Mouse (Mus musculus) layer of hippocampus, adult 2 months (tissue): ENCODE data around the gene Dhdds. TPM values are rescaled to one million over a fixed set of nuclear protein-coding genes. Genes with fewer than 3 reads are reported as not detected.

Experiments used
- DNase-seq, 2 experiments: peaks; one replicate each; pipeline ENCODE4 v3.0.0; 2022; ENCODE audit warnings: low spot score in 2 of 2
- H3K27ac ChIP-seq: fragments of 200-600 bp; 2 replicates; pipeline ENCODE4 v1.8.1; 2022
- H3K4me3 ChIP-seq: fragments of 200-600 bp; 2 replicates; pipeline ENCODE4 v1.8.1; 2022; ENCODE audit warnings: mild to moderate bottlenecking
- CTCF ChIP-seq: fragments of 200-600 bp; conservative IDR thresholded peaks from 2 replicates; pipeline ENCODE4 v1.8.1; 2022; ENCODE audit warnings: antibody characterized with exemption, mild to moderate bottlenecking, moderate library complexity
- total RNA-seq, 2 experiments: library from RNA; stranded (reverse); gene quantifications; 2 replicates each; pipeline ENCODE4 v1.2.3; 2021

Gene Dhdds
- total RNA-seq, 2 experiments from 2014 or later: 61.7 to 62.9 TPM

DNA sequence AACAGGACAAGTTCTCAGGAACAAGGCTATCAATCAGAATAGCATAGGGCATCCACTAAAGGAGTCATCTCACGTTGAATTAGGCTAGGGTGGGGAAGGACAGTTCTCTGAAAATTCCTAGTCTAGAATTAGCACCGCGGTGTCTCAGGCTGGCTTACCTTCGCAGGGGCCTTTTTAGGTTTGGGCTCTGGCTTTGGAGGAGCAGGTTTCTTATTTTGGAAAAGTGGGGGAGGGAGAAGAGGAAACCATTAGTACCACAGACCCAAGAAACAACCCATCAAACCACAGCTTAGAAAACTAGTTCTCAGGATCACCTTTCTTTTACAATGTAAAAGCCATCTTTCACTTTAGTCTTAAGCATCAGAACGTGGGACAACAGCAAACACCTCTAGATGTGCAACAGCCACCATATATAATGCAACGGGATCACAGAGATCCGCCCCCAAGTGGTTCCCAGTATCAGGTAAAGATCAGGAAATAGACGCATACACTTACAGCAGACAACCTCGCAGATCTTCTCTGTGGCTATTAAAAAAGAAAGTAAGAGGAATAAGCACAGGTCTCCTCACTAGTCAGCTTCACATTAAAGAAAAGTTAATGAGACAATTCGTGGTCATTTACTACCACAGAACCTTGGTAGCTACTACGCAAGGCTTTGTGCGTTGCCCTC lies 34.3 kb downstream of the Dhdds start:
- DNase-seq: no peak
- peak overlapping the region; percentile 100 for H3K27ac ChIP-seq
- peak overlapping the region; percentile 79 for H3K4me3 ChIP-seq
- no peak for TF ChIP-seq CTCF

DNA sequence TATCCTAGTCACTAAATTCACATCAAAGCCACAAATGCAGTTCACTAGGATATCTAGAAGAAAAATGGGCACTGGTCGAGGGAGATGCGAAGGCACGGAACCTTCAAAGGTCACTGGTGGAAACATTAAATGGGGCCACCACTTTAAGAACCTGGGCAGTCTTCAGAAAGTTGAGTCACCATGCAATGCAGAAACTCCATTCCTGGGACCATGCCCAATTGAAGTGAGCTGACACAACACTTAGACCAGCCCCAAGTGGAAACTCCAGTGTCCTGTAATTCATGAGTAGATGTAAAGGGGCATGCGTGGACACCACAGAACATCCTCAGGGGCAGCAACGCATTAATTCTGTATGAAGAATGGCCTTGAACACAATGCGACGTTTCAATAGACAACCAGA lies 38.2 kb downstream of the Dhdds start:
- no peak overlapping the region for H3K4me3 ChIP-seq
- TF ChIP-seq CTCF: no peak
- H3K27ac ChIP-seq: no peak overlapping the region
- DNase-seq: no peak

DNA sequence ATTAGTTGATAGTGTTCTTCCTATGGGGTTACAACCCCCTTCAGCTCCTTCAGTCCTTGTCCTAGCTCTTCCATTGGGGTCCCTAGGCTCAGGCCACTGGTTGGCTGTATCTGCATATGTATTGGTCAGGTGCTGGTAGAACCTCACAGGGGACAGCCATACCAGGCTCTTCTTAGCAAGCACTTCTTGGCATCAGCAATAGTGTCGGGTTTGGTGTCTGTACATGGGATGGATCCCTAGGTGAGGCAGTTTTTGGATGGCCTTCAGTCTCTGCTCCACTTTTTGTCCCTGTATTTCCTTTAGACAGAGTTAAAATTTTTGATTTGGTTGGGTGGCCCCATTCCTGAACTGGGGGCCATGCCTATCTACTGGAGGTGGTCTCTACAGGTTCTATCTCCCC lies 41.8 kb downstream of the Dhdds start:
- H3K4me3 ChIP-seq: no peak overlapping the region
- DNase-seq: no peak
- TF ChIP-seq CTCF: no peak
- H3K27ac ChIP-seq: no peak overlapping the region

DNA sequence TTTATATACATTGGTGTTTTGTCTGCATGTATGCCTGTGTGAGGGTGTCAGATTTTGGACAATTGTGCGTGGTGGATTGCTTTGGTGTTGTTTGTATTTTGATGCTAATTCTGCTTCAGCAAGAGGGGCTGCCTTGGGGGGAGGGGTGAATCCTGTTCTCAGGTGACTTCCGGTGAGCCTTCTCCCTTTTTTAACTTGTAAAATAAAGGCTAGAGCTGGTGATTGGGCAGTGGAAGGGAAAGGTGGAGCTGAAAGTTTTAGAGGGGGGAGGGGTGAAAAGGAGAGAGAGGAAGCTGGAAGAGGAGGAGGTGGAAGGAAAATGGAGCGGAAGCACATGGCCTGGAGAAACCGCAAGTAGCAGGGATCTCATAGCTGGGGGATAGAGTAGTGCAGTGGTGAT lies 44.4 kb downstream of the Dhdds start:
- no peak overlapping the region for H3K4me3 ChIP-seq
- DNase-seq: no peak
- no peak for TF ChIP-seq CTCF
- H3K27ac ChIP-seq: no peak overlapping the region

DNA sequence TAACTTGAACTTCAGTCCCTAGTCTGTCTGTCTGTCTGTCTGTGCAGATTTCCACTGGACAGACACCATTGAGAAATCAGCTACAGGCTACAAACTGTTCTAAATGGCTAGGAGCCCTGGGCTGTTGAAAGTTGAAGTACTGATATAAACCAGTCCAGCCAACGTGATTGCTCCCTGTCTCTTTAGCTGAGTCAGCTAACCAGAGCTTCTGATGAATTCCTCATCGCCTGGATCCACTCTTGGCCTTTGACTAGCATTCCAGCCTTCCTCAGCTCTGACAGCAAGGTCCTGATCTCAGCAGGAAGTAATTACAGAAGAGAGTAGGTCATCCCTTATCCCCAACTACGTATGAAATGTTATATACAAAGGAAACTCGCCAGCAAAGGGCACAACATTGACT lies 54.0 kb downstream of the Dhdds start:
- Histone ChIP-seq H3K27ac (no peak overlapping the region), H3K4me3 (no peak overlapping the region)
- no peak for TF ChIP-seq CTCF
- no peak for DNase-seq

DNA sequence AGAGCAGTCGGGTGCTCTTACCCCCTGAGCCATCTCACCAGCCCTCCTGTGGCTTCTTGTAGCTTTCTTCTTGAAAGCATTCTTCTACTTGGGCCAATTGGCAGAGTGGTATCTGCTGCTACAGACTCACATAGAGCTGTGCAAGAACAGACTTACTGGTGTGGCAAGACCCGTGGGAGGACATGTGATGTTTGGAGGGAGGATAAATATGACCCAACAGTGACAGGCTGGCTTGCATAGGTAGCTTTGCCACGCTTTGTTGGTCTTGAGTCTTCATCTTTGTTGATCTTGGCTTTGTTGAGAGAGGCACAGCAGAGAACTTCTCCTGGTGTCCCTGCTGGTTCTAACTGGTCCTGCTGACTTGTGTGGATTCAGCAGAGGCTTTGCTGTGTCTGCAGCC lies 56.9 kb downstream of the Dhdds start:
- DNase-seq: no peak
- Histone ChIP-seq H3K4me3 (no peak overlapping the region), H3K27ac (no peak overlapping the region)
- TF ChIP-seq CTCF: no peak

DNA sequence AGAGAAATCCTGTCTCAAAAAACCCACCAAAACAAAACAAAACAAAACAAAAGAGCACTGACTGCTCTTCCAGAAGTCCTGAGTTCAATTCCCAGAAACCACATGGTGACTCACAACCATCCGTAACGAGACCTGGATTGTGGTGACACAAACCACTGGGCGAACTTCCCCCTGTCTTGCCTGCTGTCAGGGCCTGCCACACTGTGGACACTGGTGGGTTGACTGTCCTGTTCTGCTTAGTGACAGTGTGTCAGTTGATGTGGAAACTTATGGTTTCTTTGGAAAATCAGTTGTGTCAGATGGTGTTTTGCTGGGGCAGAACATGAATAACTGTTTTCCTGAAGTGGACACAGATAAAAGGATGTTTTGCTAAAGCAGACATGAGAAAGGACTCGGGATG lies 58.0 kb downstream of the Dhdds start:
- TF ChIP-seq CTCF: no peak

DNA sequence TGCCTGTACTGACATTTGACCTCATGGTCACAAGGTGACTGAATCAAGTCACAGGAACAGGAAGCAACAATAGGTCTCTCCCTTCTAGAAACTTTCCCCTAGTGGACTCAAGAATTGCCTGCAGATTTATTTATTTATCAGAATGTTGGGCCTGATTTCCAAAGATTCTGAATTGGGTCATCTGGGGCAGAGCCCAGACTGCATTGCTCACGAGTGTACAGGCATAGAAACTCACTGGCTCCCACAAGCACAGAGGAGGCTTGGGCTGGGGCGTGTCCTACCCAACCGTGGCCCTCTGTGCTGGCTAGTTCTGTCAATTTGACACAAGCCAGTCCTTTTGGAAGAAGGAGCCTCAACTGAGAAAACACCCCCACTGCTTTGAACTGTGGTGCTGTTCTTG lies 59.1 kb downstream of the Dhdds start:
- no peak for DNase-seq
- Histone ChIP-seq H3K27ac (no peak overlapping the region), H3K4me3 (no peak overlapping the region)
- TF ChIP-seq CTCF: no peak

More for the DNA sequence above, 58.0 kb downstream of the Dhdds start:
- DNase-seq: no peak
- Histone ChIP-seq H3K27ac (no peak overlapping the region), H3K4me3 (no peak overlapping the region)

DNA sequence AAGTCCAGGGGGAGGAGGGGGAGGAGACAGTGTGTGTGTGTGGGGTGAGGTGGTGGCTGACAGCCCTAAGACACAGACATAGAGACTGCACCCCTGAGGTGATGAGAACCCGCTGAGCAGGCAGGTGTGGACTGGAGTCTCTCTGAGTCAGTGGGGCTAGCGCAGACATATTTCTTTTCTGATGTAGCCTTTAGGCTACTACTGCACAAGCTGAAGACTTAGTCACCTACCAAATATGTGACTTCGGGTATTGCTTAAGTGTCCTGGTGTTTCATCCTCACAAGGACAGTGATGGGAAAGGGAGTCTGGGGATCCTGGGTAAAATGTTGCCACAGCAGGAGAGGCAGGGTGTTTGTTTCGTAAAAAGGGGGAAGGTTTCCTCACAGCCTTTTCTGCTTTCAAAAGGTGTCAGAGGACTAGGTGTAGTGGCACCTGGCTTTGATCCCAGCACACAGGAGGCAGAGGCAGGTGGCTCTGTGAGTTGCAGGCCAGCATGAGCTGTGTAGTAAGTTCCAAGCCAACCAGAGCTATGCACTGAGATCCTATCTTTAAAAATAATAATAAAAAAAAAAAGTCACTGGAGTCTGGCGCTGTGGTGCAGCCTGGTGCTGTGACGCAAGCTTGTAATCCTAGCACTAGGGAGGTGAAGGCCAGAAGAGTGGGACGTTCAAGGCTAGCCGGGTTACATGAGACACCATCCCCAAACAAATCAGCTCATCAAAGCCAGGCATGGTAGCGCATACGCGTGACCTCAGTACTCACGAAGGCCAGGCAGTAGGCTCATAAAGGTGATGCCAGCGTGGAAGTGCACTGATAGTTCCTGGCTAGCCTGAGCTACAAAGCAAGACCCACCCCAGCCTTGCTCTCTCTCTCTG lies 60.1 kb downstream of the Dhdds start:
- H3K4me3 ChIP-seq: no peak overlapping the region
- no peak for DNase-seq
- no peak for TF ChIP-seq CTCF
- H3K27ac ChIP-seq: no peak overlapping the region

DNA sequence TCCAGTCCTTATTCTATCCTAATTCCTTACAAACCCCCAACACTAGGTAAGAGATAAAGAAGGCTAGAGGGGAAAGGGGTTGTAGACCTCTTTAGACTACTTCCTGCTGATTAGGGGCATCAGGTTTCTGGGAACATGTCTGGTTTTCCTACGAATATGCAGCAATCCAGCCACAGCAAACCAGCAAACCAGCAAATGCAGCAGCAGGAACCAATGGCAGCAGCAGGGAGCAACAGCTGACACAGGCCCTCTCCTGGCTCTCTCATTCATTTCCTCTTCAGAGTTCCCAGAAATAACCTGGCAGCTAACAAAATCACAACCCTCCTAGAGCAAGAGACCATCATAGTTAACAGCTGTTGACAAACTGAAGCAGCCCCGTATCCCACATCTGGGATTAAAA lies 62.6 kb downstream of the Dhdds start:
- no peak overlapping the region for H3K4me3 ChIP-seq
- H3K27ac ChIP-seq: no peak overlapping the region
- DNase-seq: no peak
- TF ChIP-seq CTCF: no peak

DNA sequence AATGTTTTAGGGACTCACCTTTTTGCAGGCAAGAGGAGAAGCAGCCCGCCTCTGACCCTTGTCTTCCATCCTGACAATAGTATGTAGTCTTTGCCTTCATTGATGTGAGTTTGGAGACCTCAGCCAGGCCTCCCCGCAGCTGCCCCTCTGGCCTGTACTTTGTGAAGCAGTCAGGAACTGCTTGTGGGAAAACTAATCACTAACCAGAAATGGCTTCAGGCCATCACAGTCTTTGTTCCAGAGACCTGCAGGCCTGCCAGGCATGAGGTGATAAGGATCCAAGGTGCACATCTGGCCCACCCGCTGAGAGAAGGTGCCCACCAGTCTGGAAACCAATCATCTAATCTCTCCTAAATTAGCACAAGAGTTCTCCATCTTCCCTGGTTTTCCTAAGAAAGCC lies 68.9 kb downstream of the Dhdds start:
- Histone ChIP-seq H3K27ac (no peak overlapping the region), H3K4me3 (no peak overlapping the region)
- DNase-seq: no peak
- no peak for TF ChIP-seq CTCF

DNA sequence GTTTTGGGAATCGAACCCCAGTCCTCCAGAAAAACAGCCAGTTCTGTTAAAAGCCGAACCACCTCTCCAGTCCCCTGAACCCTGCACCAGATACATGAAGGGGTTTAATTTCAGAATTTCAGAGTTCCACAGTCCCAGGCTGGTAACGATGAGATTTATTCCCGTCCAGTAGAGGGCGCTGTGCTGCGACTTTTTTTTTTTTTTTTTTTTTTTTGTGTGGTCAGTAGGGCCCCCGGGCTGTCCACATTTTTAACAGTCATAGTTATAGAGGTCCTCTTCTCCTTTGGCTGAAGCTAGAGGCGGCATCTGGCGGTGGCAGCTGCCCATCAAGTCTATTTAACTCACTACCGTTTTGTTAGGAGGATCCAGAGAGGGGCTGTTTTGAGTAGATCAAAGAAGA lies 69.4 kb downstream of the Dhdds start:
- no peak overlapping the region for H3K4me3 ChIP-seq
- no peak overlapping the region for H3K27ac ChIP-seq
- peak; percentile 78 for TF ChIP-seq CTCF
- no peak for DNase-seq

DNA sequence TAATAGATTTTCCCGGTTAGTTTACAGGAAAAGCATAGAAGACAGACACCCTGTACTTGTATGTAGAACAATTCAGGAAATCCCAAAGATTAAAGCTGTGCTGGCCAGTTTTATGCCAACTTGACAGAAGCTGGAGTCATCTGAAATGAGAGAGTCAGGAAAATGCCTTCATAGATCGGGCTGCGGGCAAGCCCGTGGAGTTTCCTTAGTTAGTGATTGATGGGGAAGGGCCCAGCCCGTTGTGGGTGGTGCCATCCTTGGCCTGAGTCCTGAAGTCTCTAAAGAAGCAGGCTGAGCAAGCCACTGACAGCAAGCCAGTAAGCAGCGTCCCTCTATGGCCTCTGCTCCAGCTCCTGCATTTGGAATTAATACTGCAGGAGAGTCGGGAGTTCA lies 71.4 kb downstream of the Dhdds start:
- no peak for DNase-seq
- Histone ChIP-seq H3K4me3 (no peak overlapping the region), H3K27ac (no peak overlapping the region)
- no peak for TF ChIP-seq CTCF
